Mouse (Mus musculus) spleen, postnatal 0 days (tissue): ENCODE results near the gene Aurkb. TPM values are rescaled to one million over a fixed set of nuclear protein-coding genes. Genes with fewer than 3 reads are reported as not detected.

Experiments
- polyA plus RNA-seq: library from polyadenylated mRNA; unstranded; fragments of >200 nt; fragmentation: Nextera tagmentation; extraction: Ambion mirVana; gene quantifications from 2 replicates; pipeline ENCODE4 v1.2.1, GENCODE M21; 2015

Gene Aurkb
- 120 and 126 TPM in 2 replicates for polyA plus RNA-seq

DNA sequence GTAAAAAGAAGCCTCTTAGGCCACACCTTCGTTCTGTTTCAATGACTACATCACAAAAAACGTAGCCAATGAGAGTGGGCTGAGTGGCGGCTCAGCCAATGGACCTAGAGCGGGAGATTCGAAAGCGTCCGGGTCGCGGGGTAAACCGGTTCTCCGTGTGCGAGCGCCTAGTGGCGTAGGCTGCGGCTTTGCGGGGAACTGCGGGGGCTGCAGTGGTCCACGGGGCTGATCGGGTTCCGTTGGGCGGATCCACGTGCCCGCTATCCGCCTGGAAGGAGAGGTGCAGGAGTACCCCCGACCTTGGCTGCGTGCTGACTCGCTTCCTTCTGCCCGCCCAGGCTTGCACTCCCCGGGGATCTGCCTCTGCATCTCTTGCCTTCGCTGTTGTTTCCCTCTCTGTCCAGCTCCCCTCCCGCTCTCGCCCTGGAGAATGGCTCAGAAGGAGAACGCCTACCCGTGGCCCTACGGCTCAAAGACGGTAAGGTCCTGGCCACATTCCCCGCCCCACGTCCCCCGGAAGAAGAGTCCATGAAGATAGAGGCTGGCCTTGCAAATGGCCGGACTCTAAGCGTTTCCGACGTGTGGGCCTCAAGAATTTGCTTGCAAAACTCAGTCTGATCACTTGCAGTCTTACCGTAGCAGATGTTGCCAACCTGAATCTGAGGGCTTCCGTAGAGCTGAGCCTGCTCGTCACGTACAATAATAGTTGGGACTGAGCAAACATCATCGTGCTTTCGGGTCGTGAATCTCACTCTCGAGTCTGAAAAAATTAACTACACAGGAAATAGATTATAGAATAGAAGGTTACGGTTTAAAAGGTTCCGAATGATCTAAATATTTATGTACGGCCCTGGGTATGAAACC lies at the start of gene Aurkb:
TSS of gene Aurkb (plus strand) at position 117 of the 864 bp plus-strand sequence.

DNA sequence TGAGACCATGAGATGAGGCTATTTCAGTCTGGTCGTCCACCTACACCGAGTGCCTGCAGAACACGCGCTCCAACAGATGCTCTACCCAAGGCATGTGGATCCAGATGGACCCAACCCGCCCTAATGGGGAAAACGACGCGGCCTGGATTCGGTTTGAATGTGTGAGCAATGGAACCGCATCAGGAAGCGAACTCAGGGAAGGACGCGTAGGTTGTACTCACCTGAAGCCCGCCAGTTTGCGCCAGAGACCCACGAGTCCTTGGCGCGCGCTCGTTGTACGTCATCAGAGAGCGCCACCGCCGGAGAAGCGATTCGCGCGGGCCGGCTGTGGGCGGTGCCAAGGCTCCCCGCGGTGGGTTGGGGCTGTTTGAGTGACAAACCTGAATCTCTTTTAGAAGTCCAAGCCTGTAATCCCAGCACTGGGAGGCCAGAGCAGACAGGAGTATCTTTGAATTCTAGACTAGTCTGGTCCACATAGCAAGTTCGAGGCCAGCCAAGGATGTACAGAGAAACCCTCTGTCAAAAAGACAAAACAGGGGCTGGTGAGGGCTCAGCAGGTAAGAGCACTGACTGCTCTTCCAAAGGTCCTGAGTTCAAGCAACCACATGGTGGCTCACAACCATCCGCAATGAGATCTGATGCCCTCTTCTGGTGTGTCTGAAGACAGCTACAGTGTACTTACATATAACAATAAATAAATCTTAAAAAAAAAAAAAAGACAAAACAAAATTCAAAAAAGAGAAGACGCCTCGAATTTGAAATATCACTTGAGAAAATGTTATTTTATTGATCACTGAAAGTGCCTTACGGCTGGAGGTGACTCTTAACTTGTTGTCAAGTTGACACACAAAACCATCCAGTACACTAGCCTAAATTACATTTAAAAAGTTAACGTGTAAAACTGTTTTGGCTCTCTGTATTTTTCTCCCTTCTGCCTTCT lies 37.0 kb upstream of the Aurkb start, which contains the start of gene Pfas:
TSS of gene Pfas (minus strand) at position 279 of the 940 bp plus-strand sequence.

GRCm38 (mm10) chr11:69015644-69016441 lies 29.6 kb upstream of the Aurkb start, which contains the start of gene Ctc1:
Ctc1 (plus strand) TSS chr11:69015911.

DNA sequence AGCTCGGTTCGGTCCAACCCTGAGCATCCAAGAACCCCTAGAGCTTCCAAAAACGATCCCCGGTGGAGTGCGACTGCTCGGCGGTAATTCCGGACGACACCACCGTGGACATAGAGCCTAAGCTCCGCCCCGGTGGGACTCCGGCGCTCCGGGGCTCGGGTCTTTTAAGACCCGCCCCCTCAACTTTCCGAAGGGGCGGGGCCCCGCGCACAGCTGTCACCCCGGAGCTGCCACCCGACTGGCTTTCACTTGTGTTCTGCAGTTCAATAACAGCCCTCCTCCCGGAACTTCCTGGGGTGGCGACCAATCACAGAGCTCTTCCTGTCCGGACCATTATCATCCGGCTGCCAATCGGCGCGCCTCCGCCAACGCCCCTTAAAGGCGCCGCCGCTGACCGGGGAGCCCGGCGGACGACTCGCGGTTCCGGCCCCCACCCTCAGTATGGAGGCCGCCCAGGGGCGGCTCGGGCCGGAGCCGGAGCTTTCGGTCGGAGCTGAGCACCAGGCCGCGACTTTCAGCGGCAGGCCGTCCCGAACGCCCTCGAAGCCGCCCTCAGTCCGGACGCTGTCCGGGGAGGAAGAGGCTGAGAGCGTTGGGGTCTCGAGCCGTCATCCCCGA lies 14.0 kb downstream of the Aurkb start, which contains the start of gene Borcs6:
TSS of gene Borcs6 (plus strand) at position 361 of the 618 bp plus-strand sequence.

GRCm38 (mm10) chr11:69070590-69071222 lies 25.3 kb downstream of the Aurkb start, which contains the start of gene Tmem107:
Tmem107 (plus strand) TSS chr11:69070806.

GRCm38 (mm10) chr11:69088103-69088855 lies 42.8 kb downstream of the Aurkb start, which contains the start of gene Vamp2:
Vamp2 (plus strand) TSS chr11:69088490.

DNA sequence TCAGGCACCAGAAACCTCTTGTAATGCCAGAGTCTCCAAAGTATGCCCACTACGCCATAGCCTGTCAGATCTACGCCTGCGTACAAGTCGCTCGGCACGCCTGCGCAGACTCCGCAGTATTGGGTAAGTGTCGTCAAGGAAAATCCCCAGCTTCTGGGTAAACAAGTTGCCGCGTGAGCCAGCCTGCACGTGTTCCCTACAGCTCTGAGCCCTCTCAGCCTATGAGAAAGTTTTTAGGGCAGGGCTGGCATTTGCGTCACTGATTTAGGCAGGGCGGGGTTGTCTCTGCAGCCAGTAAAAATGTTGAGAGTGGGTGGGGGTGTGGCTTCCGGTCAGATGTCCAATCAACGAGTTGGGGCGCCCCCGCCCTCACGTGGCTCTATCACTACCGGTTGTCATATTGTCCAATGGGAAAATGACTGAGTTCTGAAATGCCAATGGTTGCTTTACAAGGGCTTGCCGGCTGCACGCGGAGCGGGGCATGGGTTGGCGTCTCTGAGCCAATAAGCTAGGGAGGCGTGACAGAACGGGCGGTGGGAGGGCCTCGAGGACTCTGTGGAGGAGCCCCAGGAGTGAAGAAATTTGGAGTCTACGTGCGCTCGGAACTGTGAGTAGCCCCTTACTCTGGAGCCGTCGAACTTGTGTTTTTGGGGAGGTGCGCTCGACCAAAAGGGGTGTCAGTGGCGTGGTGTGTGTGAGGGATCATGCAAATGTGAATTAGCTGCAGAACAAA lies 49.4 kb downstream of the Aurkb start, which contains the start of gene Per1:
TSS of gene Per1 (plus strand) at position 521 of the 733 bp plus-strand sequence.

Other genes with a start within 250 kb of the Aurkb start
- 42.3 and 50.9 TPM in 2 replicates for gene Ndel1, start 173.8 kb upstream of the Aurkb start, polyA plus RNA-seq
- 0.06 and 0.11 TPM in 2 replicates for gene Rnf222, start 157.1 kb upstream of the Aurkb start, polyA plus RNA-seq
- gene Rpl26, start 144.1 kb upstream of the Aurkb start, polyA plus RNA-seq: 915 and 947 TPM in 2 replicates
- not detected in 2 replicates for gene Odf4, start 118.6 kb upstream of the Aurkb start, polyA plus RNA-seq
- 3.7 and 4.0 TPM in 2 replicates for gene Arhgef15, start 88.2 kb upstream of the Aurkb start, polyA plus RNA-seq
- gene Slc25a35, start 77.5 kb upstream of the Aurkb start, polyA plus RNA-seq: 0.77 and 1.0 TPM in 2 replicates
- 45.0 and 45.7 TPM in 2 replicates for gene Rangrf, start 70.5 kb upstream of the Aurkb start, polyA plus RNA-seq
- 36.9 and 37.1 TPM in 2 replicates for gene Pfas, start 37.2 kb upstream of the Aurkb start, polyA plus RNA-seq
- 20.3 and 21.5 TPM in 2 replicates for gene Ctc1, start 29.7 kb upstream of the Aurkb start, polyA plus RNA-seq
- gene Borcs6, start 14.1 kb downstream of the Aurkb start, polyA plus RNA-seq: 8.3 and 9.8 TPM in 2 replicates
- gene Tmem107, start 25.2 kb downstream of the Aurkb start, polyA plus RNA-seq: 39.0 and 47.7 TPM in 2 replicates
- gene Vamp2, start 42.8 kb downstream of the Aurkb start, polyA plus RNA-seq: 29.9 and 31.7 TPM in 2 replicates
- 4.2 and 7.6 TPM in 2 replicates for gene Per1, start 49.6 kb downstream of the Aurkb start, polyA plus RNA-seq
- gene Hes7, start 74.8 kb downstream of the Aurkb start, polyA plus RNA-seq: 0.22 and 0.32 TPM in 2 replicates
- 0.07 and 0.32 TPM in 2 replicates for gene 9130213A22Rik, start 76.9 kb downstream of the Aurkb start, polyA plus RNA-seq
- 0.25 and 0.79 TPM in 2 replicates for gene Aloxe3, start 80.2 kb downstream of the Aurkb start, polyA plus RNA-seq
- not detected in 2 replicates for gene Alox12b, start 111.3 kb downstream of the Aurkb start, polyA plus RNA-seq
- 0.12 and 0.61 TPM in 2 replicates for gene Alox8, start 152.2 kb downstream of the Aurkb start, polyA plus RNA-seq
- 0.01 and 0.07 TPM in 2 replicates for gene Gucy2e, start 191.4 kb downstream of the Aurkb start, polyA plus RNA-seq